Mouse (Mus musculus) cerebellum, postnatal 4 days (tissue): Measurements from ENCODE around the gene Rarb.
A peak's percentile ranks its signal among the peaks of the same experiment; 100 is the strongest.

Experiments used
- DNase-seq, 2 experiments: peaks; one replicate each; pipeline ENCODE4 v3.0.0; 2022; ENCODE audit warnings: low spot score in 2 of 2, mixed read lengths in 1 of 2

Gene Rarb

DNA sequence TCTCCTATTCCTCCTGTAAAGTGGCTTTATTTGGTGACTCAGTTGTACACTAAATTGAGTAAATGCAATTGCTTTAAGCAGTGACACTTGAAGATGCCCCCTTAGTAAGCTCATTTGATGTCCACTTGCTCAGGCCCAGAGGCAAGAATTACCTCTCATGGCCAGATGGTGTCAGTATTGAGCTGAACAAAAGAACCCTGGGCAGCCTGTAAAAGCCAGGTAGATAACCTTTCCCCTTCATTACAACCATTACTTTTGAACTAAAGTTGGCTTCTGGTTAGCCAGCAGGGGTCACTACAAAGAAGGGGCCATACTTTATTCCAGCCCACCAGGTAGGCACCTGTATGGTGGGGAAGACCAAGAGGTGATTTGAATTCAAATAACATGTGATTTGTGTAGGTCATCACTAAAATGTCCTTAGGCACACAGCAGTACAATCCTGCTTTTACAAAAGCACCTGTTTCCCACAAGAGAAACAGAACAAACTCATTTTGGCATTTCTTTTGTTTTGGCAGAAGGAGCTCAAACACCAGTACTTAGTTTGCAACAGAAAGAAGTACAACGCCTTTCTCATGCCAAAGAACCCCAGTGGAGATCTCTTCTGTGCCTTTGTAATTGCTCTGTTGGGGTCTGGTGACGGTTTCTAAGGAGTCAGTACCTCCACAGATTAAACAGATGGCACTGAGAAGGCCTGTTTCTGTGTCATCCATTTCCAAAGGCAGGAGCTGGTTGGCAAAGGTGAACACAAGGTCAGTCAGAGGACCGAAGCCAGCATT is 384.4 kb downstream of the Rarb start:
- DNase-seq: peak in 1 of 2 experiments; percentile 59

DNA sequence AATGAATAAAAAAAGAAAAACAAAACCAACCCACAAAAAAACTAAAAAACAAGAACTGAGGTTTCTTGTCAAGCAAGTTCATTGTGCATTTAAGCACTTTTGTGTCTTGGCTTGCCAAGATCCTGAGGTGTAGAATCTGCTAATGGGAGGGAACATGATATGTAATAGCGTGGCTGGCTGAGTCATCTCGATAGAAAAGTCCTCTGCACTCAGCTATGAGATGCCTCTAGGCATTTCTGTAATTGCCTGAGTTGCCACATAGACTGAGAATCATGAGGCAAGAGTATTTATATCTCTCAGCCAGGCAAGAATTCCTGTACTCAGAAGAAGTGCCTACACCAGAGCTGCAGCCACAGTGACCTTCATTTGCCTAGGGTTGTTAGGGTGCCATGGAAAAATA is 385.8 kb downstream of the Rarb start:
- no peak for DNase-seq

DNA sequence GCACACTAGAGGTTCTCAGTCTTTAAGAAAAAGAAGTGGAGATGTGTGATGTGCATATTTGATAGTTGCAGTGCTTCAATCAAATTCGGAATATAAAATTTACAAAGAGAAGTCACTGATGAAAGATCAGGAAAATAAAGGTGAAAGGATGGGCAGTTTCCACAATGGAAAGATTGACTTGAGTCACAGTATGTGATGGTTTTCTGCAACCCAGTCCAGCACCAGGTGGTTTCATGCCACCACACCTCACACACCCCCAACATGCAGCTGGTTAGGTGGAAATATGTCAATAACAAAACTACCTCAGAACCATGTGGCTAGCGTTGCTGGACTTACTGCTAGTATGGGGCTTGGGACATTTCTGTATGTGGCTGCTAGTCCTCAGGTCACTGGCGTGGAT is 386.4 kb downstream of the Rarb start:
- no peak for DNase-seq

DNA sequence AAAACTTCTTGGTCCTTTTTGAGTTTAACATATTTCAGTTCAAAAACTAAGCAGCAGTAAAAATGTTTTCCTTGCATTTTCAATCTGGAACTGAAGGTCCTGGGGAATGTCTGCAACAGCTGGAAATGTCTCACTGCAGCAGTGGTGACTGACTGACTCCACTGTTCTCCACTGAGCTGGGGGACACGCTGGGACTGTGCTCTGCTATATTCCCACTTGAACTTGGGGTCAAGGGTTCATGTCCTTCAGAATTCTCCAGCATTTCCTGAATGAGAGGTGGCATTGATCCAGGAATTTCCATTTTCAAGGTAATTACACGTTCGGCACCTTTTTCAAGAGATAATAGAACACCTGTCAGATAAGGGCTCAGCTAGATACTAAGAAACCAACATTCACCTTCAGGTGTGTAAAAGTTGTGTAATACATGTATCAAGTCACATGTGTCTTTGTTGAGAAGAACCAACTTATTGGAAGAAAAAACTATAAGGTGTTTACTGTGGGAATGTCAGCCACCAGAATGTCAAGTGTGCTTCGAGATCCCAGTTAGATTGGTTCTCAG is 386.9 kb downstream of the Rarb start:
- DNase-seq: no peak

DNA sequence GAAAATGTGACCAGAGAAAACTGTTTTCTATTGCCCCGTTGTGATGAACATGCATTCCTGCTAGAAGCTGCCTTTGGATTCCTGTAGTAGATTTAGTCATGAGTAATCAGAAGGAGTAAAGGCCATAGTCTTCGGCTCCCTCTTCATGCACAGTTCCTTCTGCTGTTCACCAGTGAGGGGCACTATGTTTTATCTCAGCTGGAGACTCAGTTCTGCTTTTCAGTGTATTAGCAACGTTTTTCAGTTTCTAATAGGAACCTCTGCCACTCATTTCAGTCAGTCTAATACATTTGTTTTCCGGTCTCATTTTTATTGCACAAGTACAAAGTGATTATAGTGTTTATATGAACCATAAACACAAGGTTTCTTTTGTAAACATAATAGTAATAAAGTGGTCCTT is 391.4 kb downstream of the Rarb start:
- no peak for DNase-seq

DNA sequence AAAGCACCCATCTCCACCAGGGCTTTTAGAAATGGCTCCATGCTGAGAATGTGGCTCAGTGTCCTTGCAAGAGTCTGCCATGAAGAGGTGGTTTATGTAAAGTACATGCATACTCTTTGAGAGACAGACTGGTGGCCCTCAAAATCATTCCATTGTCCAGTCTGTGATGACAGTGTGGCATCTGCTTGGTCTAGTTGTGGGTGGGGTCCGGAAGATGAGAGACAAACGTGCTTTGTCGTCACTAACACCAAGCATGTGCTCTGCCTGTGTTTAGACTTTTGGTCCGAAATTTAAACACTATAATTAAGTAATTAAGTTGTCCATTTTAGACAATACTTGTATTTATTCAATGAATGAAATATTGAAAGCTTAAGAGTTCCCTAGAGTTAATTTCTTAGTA is 404.8 kb downstream of the Rarb start:
- no peak for DNase-seq

DNA sequence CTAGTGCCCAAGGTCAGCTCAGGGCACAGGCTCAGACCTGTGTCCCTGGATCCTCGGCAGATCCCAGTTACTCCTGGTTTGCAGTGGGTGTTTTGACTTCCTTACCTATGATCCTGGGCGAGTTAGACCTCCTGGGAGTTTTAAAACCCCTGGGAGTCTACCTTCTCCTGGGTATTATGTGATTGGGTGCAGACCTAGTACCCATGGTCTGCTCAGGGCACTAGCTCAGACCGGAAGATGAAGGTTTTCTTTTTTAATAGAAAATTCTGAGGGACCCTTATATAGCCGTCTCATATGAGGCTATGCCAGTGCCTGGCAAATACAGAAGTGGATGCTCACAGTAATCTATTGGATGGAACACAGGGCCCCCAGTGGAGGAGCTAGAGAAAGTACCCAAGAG is 413.8 kb downstream of the Rarb start:
- no peak for DNase-seq

DNA sequence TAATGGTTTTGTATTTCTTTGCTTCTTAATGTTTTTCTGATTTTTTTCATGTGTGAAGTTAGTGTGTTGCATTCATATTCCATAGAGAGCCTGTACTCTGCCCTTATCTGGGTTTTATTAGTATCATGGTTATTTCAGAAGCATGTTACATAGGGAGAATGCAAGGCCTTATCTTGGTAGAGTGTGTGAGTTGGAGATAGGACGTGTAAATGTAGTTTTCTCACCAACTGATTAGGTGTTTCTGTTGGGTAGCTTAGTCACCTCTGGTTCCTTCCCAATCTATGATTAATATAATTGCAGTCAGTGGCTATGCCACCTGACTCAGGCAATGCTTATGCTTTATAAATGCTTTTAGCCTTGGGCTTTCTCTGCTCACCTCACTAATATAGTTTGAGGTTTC is 434.2 kb downstream of the Rarb start:
- no peak for DNase-seq
